Mouse (Mus musculus): ENCODE data around the gene Plekha7.

DNA sequence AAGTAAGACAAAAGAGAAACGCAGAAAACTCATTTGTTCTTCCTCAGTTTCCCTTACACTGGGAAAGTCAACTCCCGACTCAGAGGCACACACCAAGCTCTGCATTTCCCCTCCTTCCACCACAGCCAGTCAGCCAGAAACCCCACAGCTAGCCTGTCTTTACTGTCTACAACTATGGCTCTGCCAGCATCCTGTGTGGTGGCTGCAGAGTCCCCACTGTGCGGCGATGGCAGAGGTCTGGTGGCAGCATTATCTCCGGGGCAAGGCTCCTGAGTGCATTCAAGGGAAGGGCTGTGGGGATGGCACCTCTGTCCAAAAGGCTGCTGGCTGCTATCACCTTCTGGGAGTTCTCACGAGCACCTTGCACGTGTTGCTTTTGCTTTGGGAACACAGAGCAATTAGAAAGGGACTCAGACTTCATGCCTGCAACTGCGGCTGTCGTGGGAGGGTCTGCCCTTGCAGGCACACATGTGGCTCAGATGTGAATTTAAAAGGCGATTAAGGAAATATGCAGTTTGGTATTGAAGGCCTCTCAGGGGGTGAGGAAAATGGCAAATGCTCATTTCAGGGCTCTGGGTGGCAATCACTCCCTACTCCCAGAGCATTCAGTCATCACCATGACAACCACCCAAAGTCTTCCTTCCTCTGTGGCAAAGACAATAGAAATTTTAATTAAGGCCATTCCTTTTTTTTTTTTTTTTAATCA, 98.1 kb downstream of the Plekha7 start:
- no peak for TF ChIP-seq ZC3H11A (IDR thresholded peaks at IDR 0.05; ENCODE audit: borderline replicate concordance, low read depth, low read length)
- TF ChIP-seq ZNF384 (IDR thresholded peaks at IDR 0.05; ENCODE audit: low read depth, low read length): no peak
- no peak for TF ChIP-seq HCFC1 (IDR thresholded peaks at IDR 0.05; ENCODE audit: borderline replicate concordance, insufficient read depth, low read length)
- no peak for TF ChIP-seq CHD2 (IDR thresholded peaks at IDR 0.05; ENCODE audit: low read depth, low read length)
- TF ChIP-seq MAFK (IDR thresholded peaks at IDR 0.05; ENCODE audit: insufficient read depth, low read depth, low read length): no peak

Measured in ES-E14 (cell line).